Mouse (Mus musculus) midbrain, embryonic 13.5 days (tissue): ENCODE data around the gene P4hb. TPM values are rescaled to one million over a fixed set of nuclear protein-coding genes. Genes with fewer than 3 reads are reported as not detected.

Experiments
- ATAC-seq: fragments of 200-750 bp; cut with Nextera tagmentation; 2 replicates; pipeline ENCODE4 v1.8.0; 2017; ENCODE audit warnings: mild to moderate bottlenecking, moderate TSS enrichment, moderate library complexity
- H3K27ac ChIP-seq: fragments of 300-500 bp; sonication (generic); 2 replicates; pipeline ENCODE4 v1.5.1; 2015; ENCODE audit warnings: inconsistent platforms, mild to moderate bottlenecking, moderate library complexity
- H3K27me3 ChIP-seq: fragments of 300-500 bp; sonication (generic); 2 replicates; pipeline ENCODE4 v1.6.1; 2015; ENCODE audit warnings: mild to moderate bottlenecking, inconsistent platforms
- H3K36me3 ChIP-seq: fragments of 300-500 bp; sonication (generic); 2 replicates; pipeline ENCODE4 v1.6.1; 2015; ENCODE audit warnings: mild to moderate bottlenecking, inconsistent platforms
- H3K4me1 ChIP-seq: fragments of 300-500 bp; sonication (generic); replicated peaks from 2 replicates; pipeline ENCODE4 v1.6.1; 2015; ENCODE audit warnings: inconsistent platforms
- H3K4me2 ChIP-seq: fragments of 300-500 bp; sonication (generic); replicated peaks from 2 replicates; pipeline ENCODE4 v1.6.1; 2015; ENCODE audit warnings: moderate library complexity, mild to moderate bottlenecking, inconsistent platforms
- H3K4me3 ChIP-seq: fragments of 300-500 bp; sonication (generic); replicated peaks from 2 replicates; pipeline ENCODE4 v1.5.1; 2015; ENCODE audit warnings: mild to moderate bottlenecking, inconsistent platforms
- H3K9ac ChIP-seq: fragments of 300-500 bp; sonication (generic); replicated peaks from 2 replicates; pipeline ENCODE4 v1.6.1; 2015; ENCODE audit warnings: mild to moderate bottlenecking, inconsistent platforms
- H3K9me3 ChIP-seq: fragments of 300-500 bp; sonication (generic); 2 replicates; pipeline ENCODE4 v1.6.1; 2016; ENCODE audit warnings: mild to moderate bottlenecking, inconsistent platforms
- WGBS: fragments of 180-500 bp; shearing (Covaris S2); methylation state at CpG from one replicate; pipeline ENCODE4 v1.1.7; 2015; 5-methylcytosine and 5-hydroxymethylcytosine counted together
- polyA plus RNA-seq: library from polyadenylated mRNA; unstranded; fragments of >200 nt; fragmentation: Nextera tagmentation; extraction: Ambion mirVana; gene quantifications from 2 replicates; pipeline ENCODE4 v1.2.1, GENCODE M21; 2015

The P4hb gene
- polyA plus RNA-seq, 1 experiment from 2014 or later: 297 TPM

DNA sequence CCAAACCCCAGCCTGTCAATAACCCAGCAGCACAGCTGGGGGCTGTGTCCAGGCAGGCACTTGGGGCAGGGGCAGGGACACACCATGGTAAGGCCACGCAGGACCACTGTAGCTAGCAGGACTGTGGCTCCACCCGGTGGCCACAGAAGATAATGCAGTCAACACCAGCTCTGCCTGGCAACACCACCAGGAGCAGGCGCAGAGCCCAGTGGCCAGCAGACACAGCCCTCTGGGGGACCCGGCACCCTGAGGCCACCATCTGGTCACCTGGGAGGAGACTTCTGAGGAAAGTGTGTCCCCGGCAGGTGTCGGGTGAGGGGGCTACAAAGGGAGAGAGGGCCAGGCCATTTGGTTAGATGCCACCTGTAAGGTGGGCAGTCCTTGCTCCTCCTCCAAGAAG, 39.7 kb upstream of the P4hb start:
- 54% methylated on average over 6 of the region's 6 CpGs for WGBS
- Histone ChIP-seq H3K4me2 (no peak overlapping the region), H3K9me3 (no peaks in the 10 kb centered on the region), H3K4me1 (peaks cover 43% of the 10 kb centered on the region), H3K36me3 (peaks cover 61% of the 10 kb centered on the region), H3K4me3 (no peak overlapping the region), H3K9ac (no peak overlapping the region), H3K27me3 (peaks cover 17% of the 10 kb centered on the region; the same call in 1 of the 2 replicates), H3K27ac (no peak overlapping the region)
- peak; percentile 18; the same call in 1 of the 2 replicates for ATAC-seq

DNA sequence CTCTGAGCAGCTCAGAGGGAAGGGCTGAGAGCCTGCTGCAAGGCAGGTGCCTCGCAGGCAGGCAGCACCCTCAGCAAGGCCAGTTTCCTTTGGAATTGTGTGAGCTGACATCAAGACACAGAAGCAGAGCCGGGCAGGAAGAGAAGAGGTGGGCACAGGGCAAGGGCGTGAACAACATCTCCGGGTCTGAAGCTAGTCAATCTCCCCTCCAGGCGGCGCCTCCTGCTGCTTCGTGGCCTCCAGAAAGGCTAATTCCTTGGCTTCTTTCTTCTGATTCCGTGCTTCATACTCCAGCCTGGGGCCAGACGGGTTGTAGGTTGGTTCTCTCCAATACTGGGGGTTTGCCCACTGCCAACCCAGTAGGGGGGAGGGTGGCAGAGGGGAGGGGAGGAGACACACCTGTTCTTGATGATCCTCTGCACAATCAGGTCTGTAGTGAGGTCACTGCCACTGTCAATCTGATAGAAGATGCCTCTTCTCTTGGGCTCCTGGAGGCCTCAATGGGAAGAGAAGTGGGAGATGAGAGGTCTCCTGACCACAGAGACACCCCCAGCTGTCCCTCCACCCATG, 37.5 kb upstream of the P4hb start:
- peaks cover 27% of the 10 kb centered on the region for H3K4me1 ChIP-seq
- 76% methylated on average over 9 of the region's 9 CpGs for WGBS
- ATAC-seq: no peak
- no peak overlapping the region for H3K27ac ChIP-seq
- H3K9ac ChIP-seq: no peak overlapping the region
- peaks cover 75% of the 10 kb centered on the region for H3K36me3 ChIP-seq
- no peak overlapping the region for H3K4me2 ChIP-seq
- H3K27me3 ChIP-seq: peaks cover 17% of the 10 kb centered on the region; the same call in 1 of the 2 replicates
- no peaks in the 10 kb centered on the region for H3K9me3 ChIP-seq
- no peak overlapping the region for H3K4me3 ChIP-seq

DNA sequence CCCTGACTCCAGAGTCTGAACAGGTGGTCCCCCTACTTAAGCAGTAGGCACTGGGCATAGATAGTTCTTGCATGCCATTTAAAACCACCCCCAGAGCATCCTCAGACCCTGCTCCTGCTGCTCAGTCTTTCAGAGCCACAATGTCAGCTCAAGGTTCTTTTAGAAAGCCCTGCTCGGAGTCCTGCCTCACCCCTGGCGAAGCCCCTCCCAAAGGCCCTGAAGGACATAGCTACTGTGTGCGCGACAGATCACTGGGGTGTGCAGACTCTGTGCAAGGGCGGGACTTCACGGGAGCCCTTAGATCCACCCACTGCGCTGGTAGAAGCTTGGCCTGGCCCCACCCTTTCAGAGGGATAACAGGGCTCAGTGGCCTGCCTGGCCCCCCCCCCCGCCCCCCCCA, 36.2 kb upstream of the P4hb start:
- WGBS: 32% methylated on average over 8 of the region's 8 CpGs
- Histone ChIP-seq H3K9ac (no peak overlapping the region), H3K4me2 (no peak overlapping the region), H3K4me1 (peaks cover 20% of the 10 kb centered on the region), H3K27ac (no peak overlapping the region), H3K4me3 (no peak overlapping the region), H3K36me3 (peaks cover 78% of the 10 kb centered on the region), H3K9me3 (no peaks in the 10 kb centered on the region), H3K27me3 (peaks cover 17% of the 10 kb centered on the region; the same call in 1 of the 2 replicates)
- no peak for ATAC-seq

DNA sequence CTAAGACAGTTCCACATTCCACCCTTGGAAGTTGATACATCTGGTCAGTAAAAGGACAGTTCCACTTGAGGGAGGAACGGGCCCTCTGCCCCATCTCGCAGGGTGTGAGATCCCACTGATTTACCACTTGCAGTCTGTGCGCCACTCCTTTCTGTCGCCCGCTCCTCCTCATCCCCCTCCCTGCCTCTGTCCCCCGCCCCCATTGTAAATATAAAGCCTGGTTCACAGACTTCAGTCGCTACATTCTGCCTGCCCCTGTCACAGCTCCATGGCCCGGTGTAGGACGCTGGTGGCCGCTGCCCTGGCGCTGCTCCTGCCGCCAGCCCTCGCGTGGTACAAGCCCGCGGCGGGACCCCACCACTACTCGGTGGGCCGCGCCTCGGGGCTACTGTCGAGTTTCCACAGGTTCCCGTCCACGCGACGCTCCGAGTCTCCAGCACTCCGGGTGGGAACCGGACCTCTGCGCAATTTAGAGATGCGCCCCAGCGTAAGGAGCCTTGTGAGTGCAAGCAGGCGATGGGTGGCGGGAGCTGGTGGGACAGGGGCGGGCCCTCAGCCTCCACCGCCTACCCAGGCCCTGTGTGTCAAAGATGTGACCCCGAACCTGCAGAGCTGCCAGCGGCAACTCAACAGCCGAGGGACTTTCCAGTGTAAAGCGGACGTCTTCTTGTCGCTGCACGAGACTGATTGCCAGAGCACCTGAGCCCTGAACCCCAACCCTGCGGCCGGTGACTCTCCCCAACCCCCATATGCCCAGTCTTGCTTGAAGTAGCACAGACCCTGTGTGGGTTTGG, 35.4 kb upstream of the P4hb start, which contains the start of gene Npb:
Npb (plus strand) TSS at position 237 of the 794 bp plus-strand sequence.
- peaks cover 18% of the 10 kb centered on the region for H3K4me1 ChIP-seq
- peaks cover 78% of the 10 kb centered on the region for H3K36me3 ChIP-seq
- ATAC-seq: 0 out of 2 replicates have a peak, but pooled peaks have one; percentile 19
- peak within 1 kb of the TSS; percentile 54 for H3K9ac ChIP-seq
- no peak within 1 kb of the TSS for H3K27ac ChIP-seq
- peaks cover 17% of the 10 kb centered on the region; the same call in 1 of the 2 replicates for H3K27me3 ChIP-seq
- WGBS: 7% methylated on average over 45 of the region's 45 CpGs
- peak within 1 kb of the TSS; percentile 20; the same call in 1 of the 2 replicates for H3K4me3 ChIP-seq
- H3K9me3 ChIP-seq: no peaks in the 10 kb centered on the region
- peak within 1 kb of the TSS; percentile 43 for H3K4me2 ChIP-seq

DNA sequence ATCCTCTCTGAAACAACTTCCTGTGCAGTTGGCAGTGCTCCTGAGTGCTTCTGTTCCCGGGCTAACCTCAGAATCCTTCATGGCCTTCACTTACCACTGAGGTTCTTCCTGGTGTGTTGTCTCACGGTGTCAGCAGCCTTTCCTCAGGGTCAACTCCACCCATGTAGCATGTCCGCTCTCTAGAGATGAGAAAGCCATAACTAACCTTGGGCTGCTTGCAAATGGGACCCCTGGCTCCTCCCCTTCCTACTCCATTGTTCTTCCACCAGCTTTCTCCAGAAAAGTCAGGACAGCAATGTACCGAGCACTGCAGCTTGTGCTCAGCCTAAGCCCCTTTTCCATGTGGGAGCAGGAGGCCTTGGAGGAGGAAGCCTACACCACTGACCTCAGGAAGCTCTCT, 33.7 kb upstream of the P4hb start:
- no peak overlapping the region for H3K4me3 ChIP-seq

DNA sequence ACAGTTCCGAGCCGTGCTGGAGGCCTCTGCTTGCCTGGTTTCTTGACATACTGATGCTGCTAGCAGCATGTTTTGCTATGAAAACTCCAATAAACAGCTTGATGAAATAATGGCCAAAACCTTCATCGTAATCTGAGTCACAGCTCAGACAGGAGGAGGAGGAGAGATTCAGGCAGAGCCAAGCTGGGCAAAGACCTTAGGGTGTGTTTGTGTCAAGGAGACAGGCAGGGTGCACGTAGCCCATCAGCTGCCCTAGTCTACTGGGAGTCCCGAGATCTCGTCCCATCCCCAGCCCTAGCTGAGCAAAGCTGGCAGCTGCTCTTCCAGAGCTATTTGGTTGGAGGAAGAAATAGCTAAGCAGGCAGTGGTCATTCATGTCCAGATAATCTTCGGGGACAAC, 32.6 kb upstream of the P4hb start:
- ATAC-seq: no peak
- no peaks in the 10 kb centered on the region for H3K9me3 ChIP-seq
- H3K4me1 ChIP-seq: peaks cover 18% of the 10 kb centered on the region
- no peak overlapping the region for H3K9ac ChIP-seq
- no peak overlapping the region for H3K27ac ChIP-seq
- H3K4me2 ChIP-seq: no peak overlapping the region
- H3K4me3 ChIP-seq: no peak overlapping the region
- H3K27me3 ChIP-seq: peaks cover 17% of the 10 kb centered on the region; the same call in 1 of the 2 replicates
- WGBS: 94% methylated on average over 7 of the region's 7 CpGs
- H3K36me3 ChIP-seq: peaks cover 76% of the 10 kb centered on the region

More for the DNA sequence above, 33.7 kb upstream of the P4hb start:
- Histone ChIP-seq H3K36me3 (peaks cover 78% of the 10 kb centered on the region), H3K9ac (no peak overlapping the region), H3K4me2 (no peak overlapping the region), H3K4me1 (peaks cover 18% of the 10 kb centered on the region), H3K27ac (no peak overlapping the region), H3K27me3 (peaks cover 17% of the 10 kb centered on the region; the same call in 1 of the 2 replicates), H3K9me3 (no peaks in the 10 kb centered on the region)
- ATAC-seq: no peak
- 79% methylated on average over 4 of the region's 4 CpGs for WGBS

DNA sequence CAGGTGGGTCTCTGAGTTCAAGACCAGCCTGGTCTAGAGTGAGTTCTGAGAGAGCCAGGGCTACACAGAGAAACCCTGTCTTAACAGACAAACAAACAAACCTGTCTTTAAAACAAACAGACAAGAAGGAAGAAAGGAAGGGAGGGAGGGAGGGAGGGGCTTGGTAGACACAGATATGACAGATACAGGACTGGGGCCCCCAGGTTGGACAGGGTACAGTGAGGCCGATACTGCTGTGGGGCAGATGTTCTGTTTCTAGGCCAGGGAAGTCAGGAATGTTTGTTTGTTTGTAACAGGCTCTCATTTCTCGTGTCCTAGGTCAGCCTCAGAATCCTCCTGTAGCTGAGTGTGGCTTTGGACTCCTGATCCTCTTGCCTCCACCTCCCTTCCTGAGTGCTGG, 30.5 kb upstream of the P4hb start:
- 0 out of 2 replicates have a peak, but pooled peaks cover 5% of the 10 kb centered on the region for H3K27me3 ChIP-seq
- H3K4me2 ChIP-seq: no peak overlapping the region
- WGBS: 77% methylated on average over 2 of the region's 2 CpGs
- H3K9me3 ChIP-seq: no peaks in the 10 kb centered on the region
- ATAC-seq: no peak
- H3K36me3 ChIP-seq: peaks cover 63% of the 10 kb centered on the region
- H3K4me3 ChIP-seq: no peak overlapping the region
- no peak overlapping the region for H3K27ac ChIP-seq
- no peak overlapping the region for H3K9ac ChIP-seq
- peaks cover 25% of the 10 kb centered on the region for H3K4me1 ChIP-seq

DNA sequence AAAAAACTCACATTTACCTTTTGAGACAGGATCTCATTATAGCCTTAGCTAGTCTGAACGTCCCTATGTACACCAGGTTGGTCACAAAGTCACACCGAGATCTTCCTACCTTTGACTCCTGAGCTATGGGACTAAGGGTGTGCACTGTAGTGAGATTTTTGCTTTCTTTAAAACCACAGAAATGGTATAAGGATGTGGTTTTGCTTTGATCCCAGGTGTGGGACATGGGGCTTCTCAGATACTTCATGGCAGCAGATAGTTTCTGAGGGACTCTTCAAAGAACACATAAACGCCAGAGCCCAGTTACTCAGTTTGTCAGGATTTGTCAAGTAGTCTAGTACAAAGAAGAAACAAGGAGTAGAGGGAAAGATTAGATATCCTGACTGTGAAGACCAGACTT, 27.7 kb upstream of the P4hb start:
- no peak overlapping the region for H3K9ac ChIP-seq
- H3K4me1 ChIP-seq: peaks cover 31% of the 10 kb centered on the region
- H3K27me3 ChIP-seq: no peaks in the 10 kb centered on the region
- H3K36me3 ChIP-seq: peaks cover 64% of the 10 kb centered on the region
- no peak overlapping the region for H3K4me3 ChIP-seq
- ATAC-seq: no peak
- no peak overlapping the region for H3K27ac ChIP-seq
- H3K4me2 ChIP-seq: no peak overlapping the region
- no peaks in the 10 kb centered on the region for H3K9me3 ChIP-seq
- WGBS: 95% methylated on average over 3 of the region's 3 CpGs

DNA sequence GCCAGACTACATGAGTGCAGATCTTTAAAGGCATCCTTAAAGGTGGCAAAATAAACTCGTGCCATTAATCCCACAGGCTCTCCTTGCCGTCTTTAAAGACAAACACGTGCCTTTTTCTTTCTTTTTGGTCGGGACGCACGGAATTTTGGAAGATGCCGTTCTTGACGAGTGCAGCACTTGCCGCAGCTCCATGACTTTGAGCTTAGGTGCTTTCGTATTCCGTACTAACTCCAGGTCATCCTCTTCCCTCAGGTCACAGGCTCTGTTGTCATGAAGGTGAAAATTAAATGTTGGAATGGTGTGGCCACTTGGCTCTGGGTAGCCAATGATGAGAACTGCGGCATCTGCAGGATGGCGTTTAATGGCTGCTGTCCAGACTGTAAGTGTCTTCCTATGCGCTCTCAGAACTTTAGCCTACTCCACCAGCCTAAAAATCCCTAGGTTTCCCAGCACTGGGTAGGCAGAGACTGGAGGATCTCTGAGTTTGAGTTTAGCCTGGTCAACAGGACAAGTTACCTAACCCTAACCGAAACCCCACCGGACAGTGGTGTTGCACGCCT, 26.0 kb upstream of the P4hb start:
- H3K4me3 ChIP-seq: peak overlapping the region; percentile 99
- H3K27me3 ChIP-seq: no peaks in the 10 kb centered on the region
- no peak overlapping the region for H3K27ac ChIP-seq
- no peaks in the 10 kb centered on the region for H3K9me3 ChIP-seq
- no peak for ATAC-seq
- H3K4me1 ChIP-seq: peaks cover 31% of the 10 kb centered on the region
- WGBS: 50% methylated on average over 17 of the region's 17 CpGs
- peak overlapping the region; percentile 99 for H3K9ac ChIP-seq
- peak overlapping the region; percentile 65 for H3K4me2 ChIP-seq
- H3K36me3 ChIP-seq: peaks cover 62% of the 10 kb centered on the region

DNA sequence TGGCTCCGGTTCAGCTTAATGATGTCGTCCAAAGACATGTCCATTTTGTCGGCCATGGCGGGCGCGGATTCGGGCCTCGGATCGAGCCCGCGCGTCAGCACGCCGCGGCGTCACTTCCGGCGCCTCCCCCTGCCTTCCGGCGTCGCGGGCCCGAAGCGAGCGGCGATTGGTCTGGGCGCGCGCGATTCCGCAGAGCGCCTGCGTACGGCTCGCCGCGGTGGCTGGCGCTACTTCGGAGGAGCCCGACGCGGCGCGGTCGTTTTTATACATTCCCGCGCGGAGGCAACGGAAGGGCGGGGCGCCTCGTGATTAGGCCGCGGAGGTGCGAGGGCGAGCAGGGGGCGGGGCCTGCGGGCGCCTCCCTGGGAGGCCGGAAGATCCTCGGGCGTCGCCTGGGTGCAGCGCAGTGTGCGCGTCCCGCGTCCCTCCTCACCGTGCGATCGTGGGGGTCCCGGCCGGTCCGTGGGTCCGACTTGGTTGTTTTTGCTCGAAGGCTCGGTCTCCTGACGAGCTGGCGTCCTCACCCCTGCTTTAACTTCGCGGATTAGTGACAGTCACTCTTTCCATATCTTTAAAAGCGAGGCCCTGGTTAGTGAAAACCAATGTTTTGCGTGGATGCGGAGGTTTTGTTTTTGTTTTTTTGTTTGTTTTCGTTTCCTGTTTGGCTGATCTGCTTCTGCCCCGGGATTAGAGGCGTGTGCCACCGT, 25.4 kb upstream of the P4hb start, which contains the start of the genes Alyref and Anapc11:
Alyref (minus strand) TSS at position 83 of the 707 bp plus-strand sequence.
Anapc11 (plus strand) TSS at position 139 of the 707 bp plus-strand sequence.
- Histone ChIP-seq H3K4me3 (peak within 1 kb of the TSS; percentile 99), H3K36me3 (peaks cover 62% of the 10 kb centered on the region), H3K27me3 (no peaks in the 10 kb centered on the region), H3K9ac (peak within 1 kb of the TSS; percentile 99), H3K9me3 (no peaks in the 10 kb centered on the region), H3K27ac (peak within 1 kb of the TSS; percentile 90), H3K4me2 (peak within 1 kb of the TSS; percentile 98), H3K4me1 (peaks cover 31% of the 10 kb centered on the region)
- under 1% methylated on average over 87 of the region's 88 CpGs for WGBS
- ATAC-seq: peak; percentile 99
